Mouse (Mus musculus) cerebellum, adult 2 months (tissue): Measurements from ENCODE around the gene Ska3.

ENCODE experiments used
- CTCF ChIP-seq: fragments of 200-500 bp; IDR thresholded peaks from 2 replicates; pipeline ENCODE4 v1.5.1; 2011; ENCODE audit warnings: low read depth, mild to moderate bottlenecking, control low read depth, low read length, moderate library complexity, borderline replicate concordance; ENCODE audit not compliant: insufficient read depth
- POLR2A ChIP-seq: fragments of 200-500 bp; IDR thresholded peaks from 2 replicates; pipeline ENCODE4 v1.6.1; 2011; ENCODE audit warnings: low read length, control low read depth, borderline replicate concordance; ENCODE audit not compliant: insufficient read depth

- TF ChIP-seq CTCF (no peak), POLR2A (no peak)
These were observed 32.6 kb upstream of the Ska3 start for GRCm38 (mm10) chr14:57858601-57859000.
